Mouse (Mus musculus): ENCODE measurements around the gene Apln. TPM values are rescaled to one million over a fixed set of nuclear protein-coding genes. Genes with fewer than 3 reads are reported as not detected.

The Apln gene
- polyA plus RNA-seq, 1 experiment from 2014 or later, result 6.1 TPM

- Histone ChIP-seq H3K9me3 (replicated peaks; ENCODE audit: low read length) (no peaks in the 10 kb centered on the region), H3K4me1 (replicated peaks; ENCODE audit: insufficient read depth, low read length) (no peaks in the 10 kb centered on the region), H3K27ac (no peak overlapping the region), H3K9ac (ENCODE audit: low read depth, low read length) (no peak overlapping the region), H3K4me2 (ENCODE audit: low read length) (no peak overlapping the region), H3K4me3 (replicated peaks; ENCODE audit: low read depth, low read length) (no peak overlapping the region), H3K36me3 (ENCODE audit: insufficient read depth, low read length) (no peaks in the 10 kb centered on the region), H3K27me3 (ENCODE audit: insufficient read depth, low read length) (no peaks in the 10 kb centered on the region)
- ATAC-seq (replicated peaks; ENCODE audit: low FRiP score, low read depth) (no peak), DNase-seq (ENCODE audit: low spot score) (no peak)
- TF ChIP-seq CTCF (IDR thresholded peaks at IDR 0.05; ENCODE audit: low read depth), result no peak
- 69% methylated on average over 4 of the region's 4 CpGs for WGBS
These were observed 58.1 kb downstream of the Apln start for GRCm38 (mm10) chrX:47976551-47976950.

Other genes starting within 250 kb of the Apln start
- gene Smarca1, start 141.9 kb downstream of the Apln start, polyA plus RNA-seq (2015; fragmentation: Nextera tagmentation; extraction: Ambion mirVana), result 17.3 and 18.1 TPM in 2 replicates
- gene Ocrl, start 122.5 kb downstream of the Apln start, polyA plus RNA-seq (2015; fragmentation: Nextera tagmentation; extraction: Ambion mirVana), result 13.2 and 14.4 TPM in 2 replicates
- 12.7 and 14.0 TPM in 2 replicates for gene Xpnpep2, start 73.9 kb upstream of the Apln start, polyA plus RNA-seq (2015; fragmentation: Nextera tagmentation; extraction: Ambion mirVana)
- 1.1 and 1.2 TPM in 2 replicates for gene Sash3, start 111.6 kb upstream of the Apln start, polyA plus RNA-seq (2015; fragmentation: Nextera tagmentation; extraction: Ambion mirVana)
- gene Zdhhc9, start 174.0 kb upstream of the Apln start, polyA plus RNA-seq (2015; fragmentation: Nextera tagmentation; extraction: Ambion mirVana), result 3.8 and 5.1 TPM in 2 replicates
- 14.0 and 16.2 TPM in 2 replicates for gene Utp14a, start 222.0 kb upstream of the Apln start, polyA plus RNA-seq (2015; fragmentation: Nextera tagmentation; extraction: Ambion mirVana)

Measured in kidney, postnatal 0 days (tissue).